Mouse (Mus musculus) lung, adult 2 months (tissue): Measurements from ENCODE around the gene Dab2ip. TPM values are rescaled to one million over a fixed set of nuclear protein-coding genes. Genes with fewer than 3 reads are reported as not detected.

ENCODE experiments used
- DNase-seq: peaks from one replicate; pipeline ENCODE4 v3.0.0; 2022
- H3K4me1 ChIP-seq: fragments of 200-500 bp; 2 replicates; pipeline ENCODE4 v1.6.1; 2011; ENCODE audit warnings: low read length; ENCODE audit not compliant: control insufficient read depth, insufficient read depth
- H3K4me3 ChIP-seq: fragments of 200-500 bp; replicated peaks from 2 replicates; pipeline ENCODE3; 2011; ENCODE audit warnings: low read depth, mild to moderate bottlenecking, control low read depth, low read length; ENCODE audit errors: extremely low read depth
- CTCF ChIP-seq: fragments of 200-500 bp; IDR thresholded peaks from 2 replicates; pipeline ENCODE4 v1.5.1; 2011; ENCODE audit warnings: mild to moderate bottlenecking, low read length, control low read depth; ENCODE audit not compliant: insufficient read depth
- POLR2A ChIP-seq: fragments of 200-500 bp; IDR thresholded peaks from 2 replicates; pipeline ENCODE4 v1.6.1; 2011; ENCODE audit warnings: low read depth, mild to moderate bottlenecking, control low read depth, low read length, borderline replicate concordance; ENCODE audit errors: extremely low read depth
- WGBS: fragments of 180-500 bp; shearing (Covaris S2); methylation state at CpG from one replicate; pipeline ENCODE4 v1.1.7; 2018; 5-methylcytosine and 5-hydroxymethylcytosine counted together
- polyA plus RNA-seq: library from polyadenylated mRNA; depleted of rRNA; stranded (reverse); fragments of >200 nt; gene quantifications from 2 replicates; pipeline ENCODE4 v1.2.3, GENCODE M21; 2012

The Dab2ip gene
- polyA plus RNA-seq, 1 experiment, result 113 TPM

GRCm38 (mm10) chr2:35529086-35529485, 29.0 kb upstream of the Dab2ip start:
- TF ChIP-seq POLR2A (no peak), CTCF (no peak)
- DNase-seq, result no peak
- 70% methylated on average over 2 of the region's 2 CpGs for WGBS
- H3K4me1 ChIP-seq, result no peaks in the 10 kb centered on the region
- no peak overlapping the region for H3K4me3 ChIP-seq

- no peak overlapping the region for H3K4me3 ChIP-seq
Measured at GRCm38 (mm10) chr2:35529856-35530255, 28.2 kb upstream of the Dab2ip start.

GRCm38 (mm10) chr2:35530732-35531131, 27.3 kb upstream of the Dab2ip start:
- H3K4me3 ChIP-seq, result no peak overlapping the region
- no peak for DNase-seq
- H3K4me1 ChIP-seq, result no peaks in the 10 kb centered on the region
- TF ChIP-seq POLR2A (no peak), CTCF (no peak)
- 79% methylated on average over 10 of the region's 10 CpGs for WGBS

More at GRCm38 (mm10) chr2:35529856-35530255, 28.2 kb upstream of the Dab2ip start:
- TF ChIP-seq CTCF (no peak), POLR2A (no peak)
- no peaks in the 10 kb centered on the region for H3K4me1 ChIP-seq
- no peak for DNase-seq
- WGBS, result 45% methylated on average over 4 of the region's 4 CpGs

GRCm38 (mm10) chr2:35533646-35534045, 24.4 kb upstream of the Dab2ip start:
- Histone ChIP-seq H3K4me1 (no peaks in the 10 kb centered on the region), H3K4me3 (no peak overlapping the region)
- 65% methylated on average over 9 of the region's 9 CpGs for WGBS
- TF ChIP-seq CTCF (no peak), POLR2A (no peak)
- no peak for DNase-seq

GRCm38 (mm10) chr2:35539276-35539972, 18.6 kb upstream of the Dab2ip start:
- TF ChIP-seq POLR2A (no peak), CTCF (peak; percentile 77)
- H3K4me1 ChIP-seq, result no peaks in the 10 kb centered on the region
- WGBS, result 18% methylated on average over 13 of the region's 13 CpGs
- no peak overlapping the region for H3K4me3 ChIP-seq
- peak; percentile 80 for DNase-seq

- no peak for TF ChIP-seq POLR2A
- no peak for TF ChIP-seq CTCF
Measured at GRCm38 (mm10) chr2:35540798-35541197, 17.3 kb upstream of the Dab2ip start.

GRCm38 (mm10) chr2:35544717-35545116, 13.3 kb upstream of the Dab2ip start:
- DNase-seq, result peak; percentile 65
- peak; percentile 91 for TF ChIP-seq CTCF
- no peak for TF ChIP-seq POLR2A
- Histone ChIP-seq H3K4me3 (no peak overlapping the region), H3K4me1 (0 out of 2 replicates have a peak, but pooled peaks cover 4% of the 10 kb centered on the region)
- WGBS, result 8% methylated on average over 14 of the region's 14 CpGs

More at GRCm38 (mm10) chr2:35540798-35541197, 17.3 kb upstream of the Dab2ip start:
- no peak for DNase-seq
- H3K4me3 ChIP-seq, result no peak overlapping the region
- 0 out of 2 replicates have a peak, but pooled peaks cover 4% of the 10 kb centered on the region for H3K4me1 ChIP-seq
- WGBS, result 28% methylated on average over 4 of the region's 4 CpGs

GRCm38 (mm10) chr2:35545125-35545590, 12.9 kb upstream of the Dab2ip start:
- DNase-seq, result no peak
- 0 out of 2 replicates have a peak, but pooled peaks cover 4% of the 10 kb centered on the region for H3K4me1 ChIP-seq
- no peak for TF ChIP-seq CTCF
- TF ChIP-seq POLR2A, result no peak
- no peak overlapping the region for H3K4me3 ChIP-seq
- WGBS, result 35% methylated on average over 7 of the region's 7 CpGs

GRCm38 (mm10) chr2:35546462-35546861, 11.6 kb upstream of the Dab2ip start:
- 64% methylated on average over 6 of the region's 6 CpGs for WGBS
- no peak overlapping the region for H3K4me3 ChIP-seq
- no peak for DNase-seq

GRCm38 (mm10) chr2:35549191-35549590, 8.9 kb upstream of the Dab2ip start:
- WGBS, result 50% methylated on average over 4 of the region's 4 CpGs
- no peak overlapping the region for H3K4me3 ChIP-seq
- H3K4me1 ChIP-seq, result 0 out of 2 replicates have a peak, but pooled peaks cover 4% of the 10 kb centered on the region
- TF ChIP-seq POLR2A (no peak), CTCF (no peak)
- DNase-seq, result no peak

More at GRCm38 (mm10) chr2:35546462-35546861, 11.6 kb upstream of the Dab2ip start:
- no peak for TF ChIP-seq CTCF
- TF ChIP-seq POLR2A, result no peak
- 0 out of 2 replicates have a peak, but pooled peaks cover 4% of the 10 kb centered on the region for H3K4me1 ChIP-seq
